Mouse (Mus musculus) frontal cortex, postnatal 36 days (tissue): ENCODE measurements around the gene S100a9.
A peak's percentile ranks its signal among the peaks of the same experiment; 100 is the strongest.

ENCODE experiments used
- DNase-seq, 2 experiments: peaks; one replicate each; pipeline ENCODE4 v3.0.0; 2022; ENCODE audit warnings: low spot score in 2 of 2

S100a9 gene

DNA sequence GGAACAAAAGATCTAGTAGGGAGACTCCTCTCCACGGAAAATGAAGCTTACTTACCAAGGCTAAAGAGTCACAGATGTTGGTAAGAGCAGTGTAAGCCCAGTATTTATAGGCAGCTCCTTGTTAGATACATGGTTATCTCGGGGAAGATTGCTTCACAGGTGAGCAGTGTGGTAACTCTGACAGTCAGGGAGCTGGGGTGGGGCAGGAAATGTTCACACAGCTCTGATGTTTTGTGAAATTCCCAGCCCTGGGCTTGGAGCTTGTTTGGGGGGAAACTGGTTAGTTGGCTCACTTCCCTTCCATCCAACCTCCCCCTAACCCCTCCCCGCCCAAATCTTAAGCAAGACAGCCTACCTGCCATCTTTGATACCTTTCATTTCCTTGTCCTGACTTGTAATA is at the start of gene S100a9:
Gene S100a9 (minus strand): TSS at position 109 of the 400 bp plus-strand sequence.
- DNase-seq: no peak

DNA sequence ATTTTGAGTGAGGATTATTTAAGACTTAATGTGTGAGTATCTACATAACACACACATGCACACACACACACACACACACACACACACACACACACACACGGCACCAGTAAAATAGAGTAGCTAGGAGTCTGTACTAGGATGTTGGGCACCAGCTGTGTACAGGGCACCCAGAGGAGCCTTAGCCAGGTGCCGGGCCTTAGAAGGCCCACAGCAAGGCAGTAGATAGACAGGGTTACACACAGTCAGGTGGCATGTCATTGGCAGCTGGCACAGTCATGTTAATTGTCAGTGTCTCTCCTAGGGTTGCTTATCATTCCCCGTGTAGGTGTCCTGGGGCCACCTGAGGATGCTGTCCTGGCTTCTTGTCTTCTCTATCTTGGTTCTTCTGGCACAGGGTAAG is 31.1 kb upstream of the S100a9 start, which contains the start of gene Pglyrp4:
Gene Pglyrp4 (plus strand): TSS at position 301 of the 400 bp plus-strand sequence.
- DNase-seq: no peak

DNA sequence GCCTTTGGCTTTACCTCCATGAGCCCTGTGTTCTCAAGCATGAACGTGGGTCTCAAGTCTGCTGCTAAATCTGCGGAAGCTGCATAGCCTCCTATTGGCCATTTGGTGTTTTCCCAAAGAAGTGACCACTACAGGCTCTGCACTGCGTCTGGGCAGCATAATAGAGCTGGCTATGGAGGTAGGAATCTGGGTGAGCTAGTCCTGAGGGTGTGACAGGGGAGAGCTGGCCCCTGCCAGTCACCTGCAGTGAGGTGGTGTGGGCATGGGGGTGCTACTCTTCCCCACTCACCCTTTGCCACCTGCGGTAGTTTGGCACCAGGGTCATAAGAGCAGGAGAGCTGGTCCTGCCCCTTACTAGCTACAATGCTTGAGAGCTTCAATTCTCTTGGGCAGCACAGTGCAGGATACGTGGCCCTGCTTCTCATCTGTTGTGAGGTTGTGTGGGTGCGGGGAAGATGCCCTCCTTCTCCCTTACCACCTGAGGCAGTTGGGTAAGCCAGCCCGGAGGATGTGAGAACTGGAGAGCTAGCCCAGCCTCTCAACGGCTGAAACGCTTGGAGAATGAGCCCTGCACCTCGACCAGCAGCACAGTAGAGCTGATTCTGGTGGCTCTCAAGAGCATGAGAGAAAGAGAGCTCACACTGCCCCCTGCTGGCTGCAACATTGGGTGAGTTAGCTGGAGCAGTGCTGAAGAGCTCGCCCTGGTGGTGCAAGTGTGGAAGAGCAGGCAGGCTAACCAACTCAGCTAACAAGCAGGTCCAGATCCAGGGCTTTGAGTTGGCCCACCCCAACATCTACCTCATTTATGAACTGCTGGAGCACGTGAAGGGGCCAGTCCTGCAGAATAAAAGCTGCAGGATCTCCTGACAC is 14.3 kb upstream of the S100a9 start:
- DNase-seq: peak; percentile 87 to 91

DNA sequence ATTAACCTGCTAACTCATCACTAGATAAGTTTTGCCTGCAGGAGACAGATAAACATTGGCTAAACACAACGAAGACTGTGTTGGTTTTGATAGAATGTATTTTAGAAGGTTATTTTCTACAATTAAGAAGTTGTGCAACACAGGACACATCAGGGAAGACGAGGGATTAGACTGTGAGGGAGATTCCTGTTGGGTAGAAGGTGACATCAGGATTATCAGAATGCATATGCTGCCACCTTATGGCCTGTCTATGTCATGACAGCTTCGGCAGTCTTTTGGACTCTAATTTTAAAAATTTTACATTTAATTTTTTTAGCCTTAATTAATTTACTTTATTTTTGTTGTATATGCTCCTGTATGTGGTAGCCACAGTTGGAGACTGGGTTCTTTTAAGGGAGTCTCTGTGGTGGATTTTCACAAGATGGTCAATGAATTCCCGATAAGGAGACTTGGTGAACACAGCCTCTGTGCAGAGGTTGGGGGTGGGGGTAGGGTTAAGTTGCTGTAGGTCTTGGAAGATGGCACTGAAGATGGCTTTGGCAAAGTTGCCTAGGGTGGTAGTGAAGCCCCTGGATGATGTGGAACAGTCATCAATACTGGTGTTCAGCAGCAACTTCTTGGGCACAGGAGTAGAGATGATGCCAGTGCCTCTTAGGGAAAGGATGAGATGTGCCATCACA is 13.1 kb upstream of the S100a9 start:
- DNase-seq: peak; percentile 2 to 29

DNA sequence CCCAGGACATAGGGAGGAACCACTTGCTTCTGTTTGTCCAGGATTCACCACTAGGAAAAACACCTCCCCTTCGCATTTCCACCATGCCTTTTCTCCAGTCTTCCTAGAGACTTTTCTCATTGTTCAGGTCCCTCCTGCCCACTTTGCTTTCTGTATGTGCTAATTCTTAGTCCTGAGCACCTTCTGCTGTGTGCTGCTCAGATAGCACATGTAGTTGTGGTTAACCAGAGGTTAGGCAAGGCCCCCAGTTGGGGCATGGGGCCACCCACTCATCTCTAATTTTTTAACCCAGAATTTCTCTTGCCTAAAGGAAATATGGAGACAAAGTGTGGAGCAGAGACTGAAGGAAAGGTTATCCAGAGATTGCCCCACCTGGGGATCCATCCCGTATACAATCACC is 6.7 kb upstream of the S100a9 start:
- no peak for DNase-seq

DNA sequence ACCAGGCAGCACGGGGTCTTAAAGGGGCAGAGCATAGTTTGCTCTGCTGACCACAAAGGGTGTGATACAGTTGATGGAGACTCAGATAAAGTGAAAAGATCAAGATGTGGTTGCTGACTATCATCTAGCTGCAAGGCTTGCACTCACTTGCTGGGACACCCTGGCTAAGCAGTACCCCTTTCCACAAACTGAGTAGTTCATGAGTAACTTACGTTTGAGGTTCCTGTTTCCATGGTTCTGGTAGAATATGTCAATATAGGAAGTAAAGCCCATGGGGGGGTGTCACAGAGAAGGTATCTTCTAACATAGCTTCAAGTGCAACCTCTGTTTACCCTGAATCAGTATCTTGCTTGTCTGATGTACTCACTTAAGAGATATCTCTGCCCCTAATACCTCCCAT is 2.0 kb downstream of the S100a9 start:
- DNase-seq: no peak

DNA sequence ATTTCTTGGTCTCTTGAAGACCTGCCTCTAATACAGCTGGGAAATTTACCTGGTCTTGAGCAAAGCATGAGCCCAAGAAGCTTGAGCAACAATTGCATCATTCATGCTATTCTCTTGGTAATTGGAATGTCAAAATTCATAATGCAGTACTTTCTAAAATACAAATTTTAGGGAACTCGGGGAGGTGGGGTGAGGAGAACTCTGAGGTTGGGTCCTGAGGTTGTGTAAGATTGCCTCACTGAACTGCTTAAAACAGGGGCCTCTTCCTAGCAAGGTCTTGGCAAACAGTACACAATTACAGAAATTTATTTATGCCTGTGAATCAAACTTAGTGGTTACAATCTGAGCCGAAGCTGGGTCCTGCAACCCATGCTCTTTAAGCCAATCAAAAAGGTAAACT is 8.7 kb downstream of the S100a9 start:
- no peak for DNase-seq

DNA sequence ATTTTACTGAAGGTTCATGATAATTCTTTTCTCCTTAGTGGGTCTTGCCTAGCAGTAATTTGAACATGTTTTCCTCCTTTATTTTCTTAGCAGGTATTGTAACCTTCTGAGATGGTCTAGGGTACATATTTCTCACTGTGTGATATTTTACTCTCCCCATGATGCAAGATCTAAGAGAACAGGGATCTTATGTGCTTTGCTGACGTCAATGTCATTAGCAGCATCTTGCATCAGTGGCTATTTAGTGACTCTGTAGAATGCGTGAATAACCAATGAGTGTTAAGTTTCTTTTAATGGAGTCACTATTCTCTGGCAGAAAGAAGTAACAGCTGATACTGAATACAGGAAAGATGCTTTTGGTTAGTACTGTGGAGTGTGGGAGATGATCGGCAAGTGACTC is 11.6 kb downstream of the S100a9 start:
- DNase-seq: no peak

DNA sequence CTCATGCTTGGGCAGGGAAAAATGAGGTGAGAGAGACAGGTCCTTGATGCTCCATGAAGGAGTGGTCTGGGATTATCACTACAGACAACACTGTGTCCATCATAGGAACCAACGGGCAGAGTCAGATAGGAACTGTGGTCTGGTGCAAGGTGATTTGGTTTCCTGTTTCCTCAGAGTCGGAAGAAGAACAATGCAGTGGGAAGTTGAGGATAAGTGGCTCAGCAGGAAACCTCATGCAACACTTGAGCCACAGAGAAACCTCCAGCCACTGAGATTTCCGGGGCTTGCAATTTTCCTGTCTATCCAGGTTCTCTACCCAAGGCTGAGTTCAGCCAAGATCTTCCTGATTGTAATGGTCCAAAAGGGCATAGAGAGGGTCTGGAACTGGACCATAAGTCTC is 16.9 kb downstream of the S100a9 start:
- no peak for DNase-seq

DNA sequence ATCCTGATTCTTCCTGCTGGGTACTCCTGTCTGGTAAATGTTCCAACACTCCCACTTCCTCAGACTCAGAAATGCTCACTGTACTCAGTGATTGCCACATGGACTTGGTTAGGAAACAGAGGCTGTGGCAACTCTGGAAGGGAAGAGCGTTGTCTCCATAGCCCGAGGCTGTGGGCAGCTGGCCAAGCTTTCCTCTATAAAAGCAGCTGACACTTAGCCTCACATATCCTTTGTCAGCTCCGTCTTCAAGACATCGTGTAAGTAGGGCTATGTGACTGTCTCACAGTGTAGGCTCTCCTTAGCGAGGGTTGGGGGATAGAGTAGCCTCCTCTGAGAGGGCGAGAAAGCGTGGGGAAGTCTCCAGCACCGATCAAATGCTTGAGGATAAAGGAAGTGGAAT is 26.7 kb downstream of the S100a9 start, which contains the start of gene S100a8:
Gene S100a8 (plus strand): TSS at position 133 of the 400 bp plus-strand sequence.
- DNase-seq: no peak

DNA sequence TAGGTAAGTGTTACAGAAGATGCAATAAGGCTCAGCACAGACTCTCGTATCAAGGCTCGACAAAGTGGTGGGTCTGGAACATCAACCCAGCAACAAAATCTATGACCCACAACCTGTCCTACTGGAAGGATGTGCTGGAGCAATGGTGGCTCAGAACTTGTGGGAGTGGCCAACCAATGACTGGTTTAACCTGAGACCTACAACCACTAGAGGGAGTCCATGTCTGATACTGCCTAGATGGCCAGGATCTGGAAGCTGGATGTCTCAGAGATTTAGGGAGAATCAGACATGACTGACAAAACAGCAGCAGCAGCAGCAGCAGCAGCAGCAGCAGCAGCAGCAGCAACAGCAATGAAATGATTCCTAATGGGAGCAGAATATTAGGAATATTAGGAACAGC is 31.3 kb downstream of the S100a9 start:
- no peak for DNase-seq

DNA sequence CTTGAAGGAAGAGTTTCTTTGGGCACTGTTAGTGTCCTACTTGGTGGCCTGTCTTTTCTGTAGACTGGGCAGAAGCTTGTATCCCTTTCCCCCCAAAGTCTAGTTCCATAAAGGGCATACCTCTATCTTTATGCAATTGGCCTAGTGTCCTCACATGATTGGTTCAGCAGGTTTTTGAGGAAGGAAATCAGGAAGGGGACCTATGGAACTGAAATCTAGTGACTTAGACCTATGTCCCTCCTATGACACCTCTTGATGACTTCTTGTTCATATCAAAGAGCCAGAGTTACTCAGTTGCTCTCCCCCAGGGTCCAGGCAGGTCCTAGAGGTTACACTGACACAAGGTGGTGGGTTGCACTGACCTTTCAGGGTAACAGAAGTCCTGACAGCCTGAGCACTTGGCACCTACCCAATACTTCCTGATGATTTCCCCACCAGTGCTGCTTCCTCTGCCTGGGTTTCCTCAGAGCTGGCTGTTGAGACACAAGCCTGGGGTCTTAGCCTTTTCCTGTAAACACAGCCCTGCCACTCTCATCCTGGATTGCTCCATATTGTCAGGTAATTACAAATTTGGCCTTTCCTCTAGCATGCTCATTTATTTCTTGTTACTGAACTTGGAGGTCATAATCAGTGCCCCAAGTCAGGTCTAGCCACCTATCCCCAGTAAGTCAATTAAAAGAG is 36.0 kb downstream of the S100a9 start:
- DNase-seq: no peak

DNA sequence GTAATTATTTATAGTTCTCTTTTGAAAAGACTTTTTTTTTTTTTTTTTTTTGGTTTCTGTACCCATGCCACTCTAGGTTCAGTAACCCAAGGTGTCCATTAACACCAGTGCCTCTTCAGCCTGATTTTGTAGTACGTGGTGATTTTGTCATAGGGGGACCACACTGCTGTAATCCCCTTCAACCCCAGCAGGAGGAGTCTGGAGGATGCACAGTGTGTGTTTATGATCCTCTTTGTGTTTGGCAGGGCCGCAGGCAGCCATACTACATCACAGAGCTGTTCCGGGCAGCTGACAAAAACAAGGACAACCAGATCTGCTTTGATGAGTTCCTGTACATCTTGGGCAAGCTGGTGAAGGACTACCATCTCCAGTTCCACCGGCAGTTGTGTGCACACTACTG is 38.1 kb downstream of the S100a9 start:
- no peak for DNase-seq

DNA sequence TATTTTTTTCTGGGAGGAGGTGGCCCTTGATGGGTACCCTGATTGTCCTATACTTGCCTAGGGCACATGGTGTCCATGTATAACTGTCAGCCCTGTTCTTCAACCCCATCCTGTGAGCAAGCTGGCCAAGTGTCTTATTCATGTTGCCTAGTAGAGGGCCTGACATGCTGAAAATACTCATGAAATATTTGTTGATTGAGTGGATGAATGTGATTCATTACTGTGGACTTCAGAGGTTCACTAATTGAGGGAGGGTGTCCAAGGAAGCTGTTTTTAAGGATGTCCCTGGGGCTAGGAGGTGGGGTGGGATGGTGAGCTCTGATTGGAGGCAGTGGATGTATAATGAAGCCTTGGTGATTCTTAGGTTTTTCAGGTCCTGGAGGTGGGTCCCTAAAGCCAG is 41.8 kb downstream of the S100a9 start, which contains the start of gene S100a7a:
Gene S100a7a (plus strand): TSS at position 301 of the 400 bp plus-strand sequence.
- no peak for DNase-seq

DNA sequence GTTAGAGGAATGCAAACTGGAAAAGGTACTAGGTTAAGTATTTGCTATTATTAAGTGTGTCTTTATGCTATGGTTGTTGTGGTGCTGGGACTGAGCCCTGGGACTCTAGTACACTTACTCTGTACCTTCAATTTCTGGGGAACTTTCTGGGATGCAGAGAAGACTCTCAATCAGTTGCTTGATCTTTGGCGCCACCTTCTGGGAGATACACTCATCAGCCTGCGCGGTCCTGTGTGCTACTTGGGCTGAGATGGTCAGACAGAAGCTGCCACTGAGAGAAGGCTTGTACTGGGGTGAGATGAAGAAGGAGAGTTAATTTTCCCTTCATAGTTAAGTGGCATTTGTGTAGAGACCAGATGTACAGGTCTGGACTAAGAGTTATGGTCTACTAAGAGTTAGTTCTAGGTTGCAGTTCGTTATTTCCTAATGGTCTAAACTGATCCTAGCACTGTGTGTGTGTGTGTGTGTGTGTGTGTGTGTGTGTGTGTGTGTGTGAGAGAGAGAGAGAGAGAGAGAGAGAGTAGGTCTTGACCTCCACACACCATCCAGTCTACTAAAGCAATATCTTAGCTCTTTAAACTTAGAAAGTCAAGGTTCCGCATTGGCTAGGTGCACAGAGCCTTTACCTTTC is 42.5 kb downstream of the S100a9 start:
- DNase-seq: peak; percentile 83 to 90

DNA sequence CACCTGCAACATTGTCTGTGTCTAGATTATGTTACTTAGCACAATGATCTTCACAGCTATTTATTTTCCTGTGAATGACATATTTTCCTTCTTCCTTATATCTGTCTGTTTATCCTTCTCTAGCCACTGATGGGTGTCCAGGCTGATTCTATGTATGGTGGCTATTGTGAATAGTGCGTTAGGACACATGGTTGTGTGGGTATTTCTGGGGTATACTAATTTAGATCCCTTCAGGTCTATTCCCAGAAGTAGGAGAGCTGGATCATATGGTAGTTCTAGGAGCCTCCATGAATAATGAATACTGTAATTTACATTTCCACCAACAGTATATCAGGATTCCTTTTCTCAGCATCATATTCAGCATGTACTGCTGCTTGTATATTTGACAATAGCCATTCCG is 45.7 kb downstream of the S100a9 start:
- DNase-seq: peak in 1 of 2 experiments; percentile 20

DNA sequence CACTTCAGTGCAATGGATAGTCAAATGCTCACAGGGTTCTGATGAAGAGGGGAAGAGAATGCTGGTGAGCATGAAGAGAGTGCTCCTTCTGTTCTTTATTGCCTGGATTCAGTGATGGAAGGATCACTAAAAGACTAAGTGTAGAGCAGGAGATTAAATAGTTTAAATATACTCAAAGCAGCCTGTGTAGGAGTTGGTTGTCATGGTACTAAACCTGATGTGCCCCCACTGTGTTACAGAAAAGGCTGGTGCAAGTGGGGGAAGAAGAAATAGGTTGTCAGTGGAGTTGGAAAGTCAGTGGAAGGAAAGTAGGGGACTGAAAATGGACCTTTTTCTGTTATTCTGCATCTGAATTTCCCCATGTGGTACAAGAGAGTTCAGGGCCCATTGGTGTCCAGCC is 46.5 kb downstream of the S100a9 start:
- DNase-seq: peak in 1 of 2 experiments; percentile 33

DNA sequence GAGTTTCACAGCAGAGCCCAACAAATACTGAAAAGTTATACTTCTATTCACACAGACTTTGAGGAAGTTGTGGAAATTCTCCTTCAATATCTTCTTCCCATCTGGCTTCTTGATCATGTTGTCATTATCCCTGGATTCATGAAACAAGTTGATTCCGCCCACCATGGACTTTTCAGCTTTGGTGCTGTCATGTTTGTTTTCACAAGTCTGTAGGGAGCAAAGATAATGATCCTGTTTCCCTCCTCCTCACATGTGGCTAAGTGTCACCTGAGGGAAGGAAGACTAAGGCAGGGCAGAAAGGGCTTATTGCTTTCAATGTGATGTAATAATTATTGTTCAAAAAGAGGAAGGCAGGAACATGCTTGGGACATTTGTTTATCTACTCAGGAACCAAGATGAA is 48.2 kb downstream of the S100a9 start:
- no peak for DNase-seq

DNA sequence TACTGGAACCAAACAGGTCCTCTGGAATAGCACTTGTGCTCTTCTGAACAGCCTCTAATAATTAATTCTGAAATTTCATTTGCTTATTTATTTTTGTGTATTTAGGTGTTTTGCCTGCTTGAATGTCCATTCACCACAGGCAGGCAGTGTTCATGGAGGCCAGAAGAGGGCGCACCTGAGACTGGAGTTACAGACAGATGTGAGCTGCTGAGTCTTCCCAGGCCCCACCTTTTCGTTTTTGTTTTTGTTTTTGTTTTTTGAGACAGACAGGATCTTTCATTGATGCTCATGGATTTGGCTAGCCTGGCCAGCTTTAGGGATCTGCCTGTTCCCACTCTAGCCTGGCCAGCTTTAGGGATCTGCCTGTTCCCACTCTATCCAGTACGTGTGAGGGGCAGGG is 51.3 kb downstream of the S100a9 start:
- peak; percentile 31 to 37 for DNase-seq
